Mouse (Mus musculus) heart, adult 2 months (tissue): ENCODE results near the gene C9orf72. TPM values are rescaled to one million over a fixed set of nuclear protein-coding genes. Genes with fewer than 3 reads are reported as not detected.

Experiments
- DNase-seq, 2 experiments: peaks; one replicate each; pipeline ENCODE4 v3.0.0; 2021
- H3K27ac ChIP-seq: fragments of 200-600 bp; 2 replicates; pipeline ENCODE4 v1.8.1; 2022
- H3K27me3 ChIP-seq: fragments of 200-500 bp; 2 replicates; pipeline ENCODE4 v1.6.1; 2012; ENCODE audit warnings: mild to moderate bottlenecking, low read length, inconsistent platforms, mixed read lengths; ENCODE audit not compliant: control insufficient read depth, insufficient read depth
- H3K36me3 ChIP-seq: fragments of 200-500 bp; 2 replicates; pipeline ENCODE4 v1.6.1; 2012; ENCODE audit warnings: low read length, inconsistent platforms; ENCODE audit not compliant: control insufficient read depth, insufficient read depth
- H3K4me1 ChIP-seq: fragments of 200-500 bp; 2 replicates; pipeline ENCODE4 v1.6.1; 2011; ENCODE audit warnings: low read length; ENCODE audit not compliant: control insufficient read depth, insufficient read depth
- H3K4me3 ChIP-seq: fragments of 200-600 bp; 2 replicates; pipeline ENCODE4 v1.8.1; 2022
- H3K79me2 ChIP-seq: fragments of 200-500 bp; replicated peaks from 2 replicates; pipeline ENCODE4 v1.6.1; 2012; ENCODE audit warnings: mild to moderate bottlenecking, inconsistent platforms, low read length, moderate library complexity, mixed read lengths; ENCODE audit not compliant: control insufficient read depth, insufficient read depth
- H3K9ac ChIP-seq: fragments of 200-500 bp; 2 replicates; pipeline ENCODE4 v1.6.1; 2012; ENCODE audit warnings: low read depth, mild to moderate bottlenecking, control low read depth, inconsistent platforms, low read length, mixed read lengths
- CTCF ChIP-seq: fragments of 200-600 bp; IDR thresholded peaks from 2 replicates; pipeline ENCODE4 v1.8.1; 2022; ENCODE audit warnings: antibody characterized with exemption, mild to moderate bottlenecking, moderate library complexity
- EP300 ChIP-seq: fragments of 200-500 bp; IDR thresholded peaks from 2 replicates; pipeline ENCODE4 v1.6.1; 2011; ENCODE audit warnings: low read depth, low read length, control low read depth; ENCODE audit not compliant: insufficient read depth
- POLR2A ChIP-seq: fragments of 200-500 bp; IDR thresholded peaks from 2 replicates; pipeline ENCODE4 v1.6.1; 2011; ENCODE audit warnings: mild to moderate bottlenecking, low read depth, low read length, control low read depth; ENCODE audit not compliant: insufficient read depth
- WGBS: fragments of 180-500 bp; shearing (Covaris S2); methylation state at CpG from one replicate; pipeline ENCODE4 v1.1.7; 2018; 5-methylcytosine and 5-hydroxymethylcytosine counted together
- intact Hi-C: fragments of 180-260 bp; cut with DNase I; formaldehyde crosslinking; loops from one replicate; pipeline ENCODE4 v1.15.1; 2025
- polyA plus RNA-seq: library from polyadenylated mRNA; depleted of rRNA; stranded (reverse); fragments of >200 nt; gene quantifications from 2 replicates; pipeline ENCODE4 v1.2.3, GENCODE M21; 2012
- total RNA-seq, 2 experiments: library from RNA; stranded (reverse); gene quantifications; 2 replicates each; pipeline ENCODE4 v1.2.3; 2021

C9orf72 gene
- total and polyA plus RNA-seq, 3 experiments: 11.6 to 24.2 (median 22.4) TPM

GRCm38 (mm10) chr4:35172471-35172870 is 53.5 kb downstream of the C9orf72 start:
- Histone ChIP-seq H3K36me3 (no peaks in the 10 kb centered on the region), H3K27me3 (no peaks in the 10 kb centered on the region), H3K9ac (no peak overlapping the region), H3K79me2 (no peaks in the 10 kb centered on the region), H3K4me1 (no peaks in the 10 kb centered on the region), H3K4me3 (no peak overlapping the region), H3K27ac (no peak overlapping the region)
- intact Hi-C loops: no loop called here
- no peak for TF ChIP-seq CTCF
- no peak for TF ChIP-seq EP300
- no peak for TF ChIP-seq POLR2A
- 89% methylated on average over 2 of the region's 2 CpGs for WGBS
- no peak for DNase-seq

- intact Hi-C loops: no loop called here
- no peak for TF ChIP-seq POLR2A
- TF ChIP-seq EP300: no peak
- no peak for TF ChIP-seq CTCF
- H3K27me3 ChIP-seq: no peaks in the 10 kb centered on the region
- no peak overlapping the region for H3K27ac ChIP-seq
- no peaks in the 10 kb centered on the region for H3K36me3 ChIP-seq
- H3K9ac ChIP-seq: no peak overlapping the region
- 66% methylated on average over 13 of the region's 13 CpGs for WGBS
- no peak overlapping the region for H3K4me3 ChIP-seq
- no peaks in the 10 kb centered on the region for H3K79me2 ChIP-seq
- DNase-seq: no peak
- H3K4me1 ChIP-seq: no peaks in the 10 kb centered on the region
These were observed 56.3 kb downstream of the C9orf72 start for GRCm38 (mm10) chr4:35169571-35170125.

GRCm38 (mm10) chr4:35167855-35168254 is 58.1 kb downstream of the C9orf72 start:
- Histone ChIP-seq H3K27ac (no peak overlapping the region), H3K4me1 (no peaks in the 10 kb centered on the region), H3K36me3 (no peaks in the 10 kb centered on the region), H3K9ac (no peak overlapping the region), H3K27me3 (no peaks in the 10 kb centered on the region), H3K4me3 (no peak overlapping the region), H3K79me2 (no peaks in the 10 kb centered on the region)
- intact Hi-C loops: no loop called here
- DNase-seq: no peak
- TF ChIP-seq POLR2A (no peak), EP300 (no peak), CTCF (no peak)
- WGBS: 62% methylated on average over 5 of the region's 5 CpGs

- no peaks in the 10 kb centered on the region for H3K79me2 ChIP-seq
- H3K9ac ChIP-seq: no peak overlapping the region
- WGBS: 67% methylated on average over 3 of the region's 3 CpGs
- no peak overlapping the region for H3K27ac ChIP-seq
- DNase-seq: no peak
- no peaks in the 10 kb centered on the region for H3K27me3 ChIP-seq
- no peaks in the 10 kb centered on the region for H3K36me3 ChIP-seq
- H3K4me3 ChIP-seq: no peak overlapping the region
- no peaks in the 10 kb centered on the region for H3K4me1 ChIP-seq
- intact Hi-C loops: no loop called here
- TF ChIP-seq CTCF: no peak
These were observed 60.0 kb downstream of the C9orf72 start for GRCm38 (mm10) chr4:35165947-35166346.

DNA sequence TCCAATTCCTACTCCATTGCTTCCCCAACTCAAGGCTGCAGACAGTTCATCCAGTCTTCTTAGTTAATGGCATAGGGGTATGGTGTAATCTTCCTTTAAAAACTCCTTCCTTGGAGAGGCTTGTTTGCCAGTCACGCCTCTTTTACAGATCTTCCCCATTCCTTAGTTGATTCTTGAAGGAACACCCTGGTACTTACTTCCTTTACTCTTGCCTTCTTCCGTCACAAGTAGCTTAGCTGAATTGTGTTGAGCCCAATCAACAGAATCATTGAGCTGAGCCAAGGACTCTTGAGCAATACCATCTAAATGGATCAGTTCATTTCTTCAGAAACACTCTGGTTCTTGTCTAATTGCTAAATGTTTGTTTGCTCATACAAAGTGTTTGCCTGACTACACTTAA is 60.7 kb downstream of the C9orf72 start:
- no peak overlapping the region for H3K9ac ChIP-seq
- H3K36me3 ChIP-seq: no peaks in the 10 kb centered on the region
- H3K79me2 ChIP-seq: no peaks in the 10 kb centered on the region
- intact Hi-C loops: no loop called here
- H3K4me3 ChIP-seq: no peak overlapping the region
- 70% methylated on average over 2 of the region's 2 CpGs for WGBS
- no peaks in the 10 kb centered on the region for H3K27me3 ChIP-seq
- no peak for DNase-seq
- TF ChIP-seq EP300 (no peak), CTCF (no peak), POLR2A (no peak)
- H3K4me1 ChIP-seq: no peaks in the 10 kb centered on the region
- no peak overlapping the region for H3K27ac ChIP-seq

DNA sequence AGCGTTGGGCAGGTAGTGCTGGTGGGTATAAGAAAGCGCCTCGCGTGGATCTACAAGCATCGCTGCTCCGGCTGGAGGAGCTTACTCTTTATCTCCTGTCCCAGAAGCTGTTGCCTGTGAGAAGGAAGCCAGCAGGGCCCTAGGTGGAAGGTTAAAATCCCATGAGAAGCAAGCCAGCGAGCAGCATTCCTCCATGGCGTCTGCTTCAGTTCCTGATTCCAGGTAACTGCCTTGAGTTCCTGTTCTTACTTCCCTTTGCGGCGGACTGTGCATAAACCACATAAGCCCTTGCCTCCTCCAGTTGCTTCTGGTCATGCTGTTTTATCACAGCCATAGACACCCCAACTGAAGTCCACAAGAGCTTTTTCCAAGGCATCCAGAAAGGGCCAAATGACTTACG is 68.2 kb downstream of the C9orf72 start:
- WGBS: 61% methylated on average over 11 of the region's 11 CpGs
- H3K79me2 ChIP-seq: no peaks in the 10 kb centered on the region
- H3K36me3 ChIP-seq: no peaks in the 10 kb centered on the region
- DNase-seq: no peak
- no peak overlapping the region for H3K9ac ChIP-seq
- H3K27ac ChIP-seq: no peak overlapping the region
- no peaks in the 10 kb centered on the region for H3K27me3 ChIP-seq
- H3K4me1 ChIP-seq: no peaks in the 10 kb centered on the region
- H3K4me3 ChIP-seq: no peak overlapping the region
- TF ChIP-seq CTCF (no peak), POLR2A (no peak), EP300 (no peak)
- intact Hi-C loops: loop anchor here (1.0 to 5.0 kb wide), 3 partner anchors 34 to 200 kb away; no protein-coding TSS in a partner anchor
